Mouse (Mus musculus): Measurements from ENCODE around the gene Sema3b. TPM values are rescaled to one million over a fixed set of nuclear protein-coding genes. Genes with fewer than 3 reads are reported as not detected.
"Not testable (repeated sequence)": the region's sequence is repeated elsewhere in the genome, so short reads cannot be mapped to it uniquely, and the experiment has no call there.

Gene Sema3b
- polyA plus RNA-seq, 1 experiment: 16.6 TPM

DNA sequence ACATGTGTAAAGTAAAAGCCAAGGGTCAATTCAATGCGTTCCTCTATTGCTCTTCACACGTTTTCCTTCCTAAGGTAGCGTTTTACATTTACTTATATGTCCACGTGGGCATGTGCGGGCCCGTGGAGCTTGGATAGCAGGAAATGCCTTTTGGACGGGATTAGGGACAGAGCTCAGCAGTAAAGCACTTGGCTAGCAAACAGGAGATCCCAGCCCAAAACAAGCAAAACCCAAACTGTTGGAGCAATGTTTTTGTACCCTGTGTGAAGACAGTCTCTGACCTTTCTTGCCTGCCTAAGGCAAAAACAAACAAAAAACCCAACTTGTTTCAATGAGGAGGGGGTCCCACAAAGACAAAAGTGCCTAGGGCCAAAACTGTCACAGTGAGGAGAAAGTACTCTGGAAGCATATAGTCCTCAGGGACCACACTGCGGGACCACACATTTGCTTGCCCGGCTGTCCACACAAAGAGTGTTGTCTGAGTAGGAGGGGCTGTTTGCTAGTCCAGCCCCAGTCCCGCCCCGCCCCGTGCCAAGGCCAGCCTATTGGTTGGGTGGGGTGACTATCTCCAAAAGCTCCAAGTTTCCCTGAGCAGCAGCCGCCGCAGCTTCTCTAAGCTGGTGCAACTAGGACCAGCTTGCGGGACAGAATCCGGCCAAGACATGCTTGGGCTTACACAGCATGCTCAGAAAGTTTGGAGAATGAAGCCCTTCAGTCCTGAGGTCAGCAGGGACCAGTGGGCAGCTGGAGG lies 32.5 kb downstream of the Sema3b start, which contains the start of gene Hyal1:
Gene Hyal1, plus strand, starts transcription at position 571 of the 751 bp plus-strand sequence.
- H3K4me1 ChIP-seq (ENCODE audit: control insufficient read depth, insufficient read depth, low read length): peaks cover 5% of the 10 kb centered on the region; the same call in 1 of the 2 replicates

DNA sequence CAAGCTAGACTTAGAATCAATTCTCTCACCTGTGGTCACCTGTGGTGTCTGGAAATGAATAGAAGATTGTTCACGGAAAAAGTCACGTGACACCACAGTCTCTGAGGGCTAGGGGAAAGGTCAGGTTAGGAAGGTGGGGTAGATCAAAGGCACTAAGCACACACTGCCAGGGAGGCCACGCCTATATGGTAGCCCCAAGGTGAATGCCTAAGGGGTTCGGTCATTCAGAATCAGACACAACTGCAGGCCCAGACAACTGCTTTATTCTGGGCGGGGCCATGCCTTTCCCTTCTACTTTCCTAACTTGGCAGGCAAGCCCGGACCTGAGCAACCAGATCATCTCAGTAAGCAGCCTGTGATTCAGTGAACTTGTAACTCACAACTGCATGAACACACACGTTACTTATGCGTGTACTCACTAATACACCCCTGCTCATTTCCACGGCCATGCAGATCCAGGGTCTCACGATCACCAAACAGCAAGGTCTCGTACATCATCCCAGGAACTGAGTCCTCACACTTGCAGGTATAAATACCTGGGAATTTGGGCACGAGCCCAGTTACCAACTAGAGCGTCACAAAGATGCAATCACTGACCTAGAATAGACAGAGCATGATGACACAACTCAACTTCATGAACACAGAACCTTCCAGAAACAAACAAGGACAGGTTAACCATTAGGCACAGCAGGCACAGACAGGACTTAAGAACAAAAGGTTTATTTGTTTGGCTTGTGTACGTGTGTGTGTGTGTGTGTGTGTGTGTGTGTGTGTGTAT lies 33.3 kb downstream of the Sema3b start:
- peaks cover 5% of the 10 kb centered on the region; the same call in 1 of the 2 replicates for H3K4me1 ChIP-seq (ENCODE audit: control insufficient read depth, insufficient read depth, low read length)
- no peak overlapping the region for H3K4me3 ChIP-seq (ENCODE audit: insufficient read depth, low read length)
- peak overlapping the region; percentile 56 for H3K27ac ChIP-seq (ENCODE audit: insufficient read depth, low read length)
- TF ChIP-seq CTCF (IDR thresholded peaks at IDR 0.05; ENCODE audit: borderline replicate concordance, insufficient read depth, low read length) (no peak), POLR2A (IDR thresholded peaks at IDR 0.05; ENCODE audit: low read depth, low read length) (no peak)

More for the DNA sequence above, 32.5 kb downstream of the Sema3b start, which contains the start of gene Hyal1:
- TF ChIP-seq POLR2A (IDR thresholded peaks at IDR 0.05; ENCODE audit: low read depth, low read length) (peak; percentile 91), CTCF (IDR thresholded peaks at IDR 0.05; ENCODE audit: borderline replicate concordance, insufficient read depth, low read length) (no peak)
- H3K27ac ChIP-seq (ENCODE audit: insufficient read depth, low read length): peak within 1 kb of the TSS; percentile 56
- H3K4me3 ChIP-seq (ENCODE audit: insufficient read depth, low read length): peak within 1 kb of the TSS; percentile 37

DNA sequence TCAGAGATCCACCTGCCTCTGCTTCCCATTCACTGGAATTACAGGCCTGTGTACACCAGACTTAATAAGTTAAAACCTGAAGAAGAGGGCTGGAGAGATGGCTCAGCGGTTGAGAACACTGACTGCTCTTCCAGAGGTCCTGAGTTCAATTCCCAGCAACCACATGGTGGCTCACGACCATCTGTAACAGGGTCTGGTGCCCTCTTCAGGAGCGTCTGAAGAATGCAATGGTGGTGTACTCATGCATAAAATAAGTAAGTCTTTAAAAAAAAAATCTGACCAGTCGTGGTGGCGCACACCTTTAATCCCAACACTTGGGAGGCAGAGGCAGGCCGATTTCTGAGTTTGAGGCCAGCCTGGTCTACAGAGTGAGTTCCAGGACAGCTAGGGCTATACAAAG lies 35.3 kb downstream of the Sema3b start:
- H3K27ac ChIP-seq (ENCODE audit: insufficient read depth, low read length); H3K4me3 ChIP-seq (ENCODE audit: insufficient read depth, low read length); H3K4me1 ChIP-seq (ENCODE audit: control insufficient read depth, insufficient read depth, low read length): not testable (repeated sequence)

DNA sequence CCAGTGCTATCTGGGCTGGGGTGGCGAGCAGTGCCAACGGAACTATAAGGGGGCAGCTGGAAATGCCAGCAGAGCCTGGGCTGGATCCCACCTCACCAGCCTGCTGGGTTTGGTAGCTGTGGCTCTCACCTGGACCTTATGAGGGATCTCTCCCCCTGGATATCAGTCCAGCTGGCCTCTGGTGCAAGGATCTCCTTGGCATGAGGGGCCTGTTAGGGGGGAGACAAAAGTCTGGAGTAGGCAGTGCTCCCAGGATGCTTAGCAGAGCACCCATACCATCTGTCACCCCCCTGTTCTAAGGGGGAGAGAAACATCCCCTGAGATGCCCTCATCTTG lies 36.7 kb downstream of the Sema3b start:
- Histone ChIP-seq H3K4me3 (ENCODE audit: insufficient read depth, low read length) (no peak overlapping the region), H3K27ac (ENCODE audit: insufficient read depth, low read length) (no peak overlapping the region), H3K4me1 (ENCODE audit: control insufficient read depth, insufficient read depth, low read length) (no peaks in the 10 kb centered on the region)
- TF ChIP-seq POLR2A (IDR thresholded peaks at IDR 0.05; ENCODE audit: low read depth, low read length) (no peak), CTCF (IDR thresholded peaks at IDR 0.05; ENCODE audit: borderline replicate concordance, insufficient read depth, low read length) (no peak)

DNA sequence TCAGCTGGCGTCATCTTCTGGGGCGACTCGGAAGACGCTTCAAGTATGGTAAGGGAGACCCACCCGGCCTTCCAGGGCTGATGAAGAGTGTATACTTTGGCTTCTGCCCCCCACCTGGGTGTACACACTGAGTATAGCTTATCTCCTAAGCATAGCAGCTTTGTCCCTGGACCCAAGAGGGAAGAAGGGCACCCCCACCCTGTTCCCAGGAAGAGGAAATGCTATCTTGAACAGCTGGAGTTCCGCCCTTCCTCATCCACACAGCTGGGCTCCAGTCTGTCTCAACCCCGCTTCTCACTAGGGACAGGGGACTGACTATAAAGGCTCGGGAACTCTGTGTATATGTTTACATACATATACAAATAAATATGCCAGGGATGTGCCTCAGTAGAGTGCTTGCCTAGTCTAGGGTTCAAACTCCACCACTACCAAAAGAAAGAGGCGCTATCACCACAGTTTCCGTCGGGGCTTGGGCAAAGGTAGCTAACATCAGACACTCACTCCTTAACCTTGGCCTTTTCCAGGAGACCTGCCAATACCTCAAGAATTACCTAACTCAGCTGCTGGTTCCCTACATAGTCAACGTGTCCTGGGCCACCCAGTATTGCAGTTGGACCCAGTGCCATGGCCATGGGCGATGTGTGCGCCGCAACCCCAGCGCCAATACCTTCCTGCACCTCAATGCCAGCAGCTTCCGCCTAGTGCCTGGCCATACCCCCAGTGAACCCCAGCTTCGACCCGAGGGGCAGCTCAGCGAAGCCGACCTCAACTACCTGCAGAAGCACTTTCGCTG lies 37.3 kb downstream of the Sema3b start:
- TF ChIP-seq CTCF (IDR thresholded peaks at IDR 0.05; ENCODE audit: borderline replicate concordance, insufficient read depth, low read length) (no peak), POLR2A (IDR thresholded peaks at IDR 0.05; ENCODE audit: low read depth, low read length) (no peak)
- Histone ChIP-seq H3K4me1 (ENCODE audit: control insufficient read depth, insufficient read depth, low read length) (no peaks in the 10 kb centered on the region), H3K27ac (ENCODE audit: insufficient read depth, low read length) (no peak overlapping the region), H3K4me3 (ENCODE audit: insufficient read depth, low read length) (no peak overlapping the region)

DNA sequence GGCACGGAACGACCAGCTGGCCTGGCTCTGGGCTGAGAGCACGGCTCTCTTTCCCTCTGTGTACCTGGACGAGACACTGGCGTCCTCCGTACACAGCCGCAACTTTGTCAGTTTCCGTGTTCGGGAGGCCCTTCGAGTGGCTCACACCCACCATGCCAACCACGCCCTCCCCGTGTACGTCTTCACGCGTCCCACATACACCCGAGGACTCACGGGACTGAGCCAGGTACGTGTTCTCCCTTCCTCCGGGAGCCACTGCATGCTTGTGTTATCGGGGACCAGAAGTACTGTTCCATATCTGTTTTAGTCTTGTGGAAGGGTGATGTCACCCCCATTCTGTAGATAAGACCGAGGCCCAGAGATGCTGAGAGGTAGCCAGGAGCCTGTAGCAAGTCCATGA lies 38.2 kb downstream of the Sema3b start:
- no peak for TF ChIP-seq POLR2A (IDR thresholded peaks at IDR 0.05; ENCODE audit: low read depth, low read length)
- TF ChIP-seq CTCF (IDR thresholded peaks at IDR 0.05; ENCODE audit: borderline replicate concordance, insufficient read depth, low read length): no peak
- no peak overlapping the region for H3K4me3 ChIP-seq (ENCODE audit: insufficient read depth, low read length)
- H3K4me1 ChIP-seq (ENCODE audit: control insufficient read depth, insufficient read depth, low read length): no peaks in the 10 kb centered on the region
- H3K27ac ChIP-seq (ENCODE audit: insufficient read depth, low read length): no peak overlapping the region

DNA sequence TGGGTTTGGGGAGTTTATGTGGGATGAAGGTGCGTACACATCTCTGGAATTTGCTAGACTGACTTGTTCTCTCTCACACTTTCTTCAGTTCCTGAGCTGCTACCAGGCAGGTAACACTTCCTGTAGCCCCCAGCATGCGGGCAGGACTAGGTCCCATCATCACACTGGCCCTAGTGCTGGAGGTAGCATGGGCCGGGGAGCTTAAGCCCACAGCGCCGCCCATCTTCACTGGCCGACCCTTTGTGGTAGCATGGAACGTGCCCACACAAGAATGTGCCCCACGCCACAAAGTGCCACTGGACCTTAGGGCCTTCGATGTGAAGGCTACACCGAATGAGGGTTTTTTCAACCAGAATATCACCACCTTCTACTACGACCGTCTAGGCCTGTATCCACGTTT lies 39.0 kb downstream of the Sema3b start:
- peak overlapping the region; percentile 81 for H3K4me3 ChIP-seq (ENCODE audit: insufficient read depth, low read length)
- TF ChIP-seq POLR2A (IDR thresholded peaks at IDR 0.05; ENCODE audit: low read depth, low read length) (no peak), CTCF (IDR thresholded peaks at IDR 0.05; ENCODE audit: borderline replicate concordance, insufficient read depth, low read length) (no peak)
- H3K27ac ChIP-seq (ENCODE audit: insufficient read depth, low read length): no peak overlapping the region
- no peaks in the 10 kb centered on the region for H3K4me1 ChIP-seq (ENCODE audit: control insufficient read depth, insufficient read depth, low read length)

DNA sequence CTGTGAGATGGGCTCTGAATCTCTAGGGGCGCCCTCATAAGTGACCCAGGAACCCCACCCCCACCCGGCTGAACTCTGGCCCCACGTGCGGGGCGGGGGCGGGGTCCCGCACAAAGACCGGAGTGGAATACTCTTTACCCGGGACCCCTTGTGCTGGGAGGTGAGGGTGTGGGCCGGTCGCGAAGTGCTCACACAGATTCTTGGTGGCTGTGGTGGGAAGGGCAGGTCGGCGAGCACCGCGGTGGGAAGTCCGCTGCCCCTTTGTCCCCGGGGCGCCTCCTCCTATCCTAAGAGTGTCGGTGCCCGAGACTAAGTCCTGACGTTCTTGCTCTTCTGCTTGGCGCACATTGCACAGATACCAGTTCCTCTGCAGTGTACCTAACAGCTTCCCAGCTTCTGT lies 39.8 kb downstream of the Sema3b start:
- TF ChIP-seq CTCF (IDR thresholded peaks at IDR 0.05; ENCODE audit: borderline replicate concordance, insufficient read depth, low read length): no peak
- no peak for TF ChIP-seq POLR2A (IDR thresholded peaks at IDR 0.05; ENCODE audit: low read depth, low read length)
- peak overlapping the region; percentile 81 for H3K4me3 ChIP-seq (ENCODE audit: insufficient read depth, low read length)
- H3K27ac ChIP-seq (ENCODE audit: insufficient read depth, low read length): peak overlapping the region; percentile 12; the same call in 1 of the 2 replicates
- no peaks in the 10 kb centered on the region for H3K4me1 ChIP-seq (ENCODE audit: control insufficient read depth, insufficient read depth, low read length)

DNA sequence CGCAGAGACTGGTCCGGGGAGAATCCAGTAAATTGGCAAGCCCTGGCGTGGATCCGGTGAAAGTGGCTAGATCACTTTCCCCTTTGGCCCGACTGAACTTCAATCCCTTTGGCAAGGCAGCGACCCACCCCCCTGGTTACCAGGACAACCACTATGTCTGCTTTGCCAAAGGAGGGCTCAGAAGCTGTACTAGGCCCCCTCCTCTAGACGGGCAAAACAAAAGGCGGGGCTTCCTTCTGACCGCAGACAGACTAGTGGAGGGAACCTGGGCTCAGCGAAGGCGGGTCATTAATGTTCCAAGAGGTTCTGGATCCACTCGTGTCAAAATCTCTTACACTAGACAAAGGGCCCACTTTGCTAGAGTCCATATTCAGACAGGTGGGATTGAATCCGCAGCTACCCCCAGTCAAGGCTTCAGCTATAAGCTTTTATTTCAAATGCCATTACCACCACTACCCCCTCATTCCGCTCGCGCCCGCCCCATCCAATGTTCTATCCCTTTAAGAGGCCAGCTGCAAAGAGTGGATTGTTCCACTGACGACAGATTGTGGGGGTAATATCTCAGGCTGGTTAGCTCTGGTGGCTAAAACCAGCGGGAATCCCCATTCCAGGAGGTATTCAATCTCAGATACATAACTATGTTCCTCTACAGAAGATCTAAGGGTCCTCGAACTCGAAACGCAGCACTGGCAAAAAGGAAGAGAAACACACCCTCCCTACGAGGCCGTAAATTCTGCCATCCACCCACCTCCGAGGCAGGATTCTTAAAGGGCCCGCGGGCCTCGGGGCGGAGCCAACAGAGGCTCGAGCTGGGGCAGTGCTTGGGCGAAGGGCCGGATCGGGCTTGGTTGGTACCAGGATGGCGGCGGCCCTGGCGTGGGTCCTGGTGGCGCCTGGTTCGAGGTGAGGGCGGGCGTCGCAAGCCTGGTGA lies 40.4 kb downstream of the Sema3b start:
- TF ChIP-seq POLR2A (IDR thresholded peaks at IDR 0.05; ENCODE audit: low read depth, low read length): peak; percentile 68
- no peak for TF ChIP-seq CTCF (IDR thresholded peaks at IDR 0.05; ENCODE audit: borderline replicate concordance, insufficient read depth, low read length)
- H3K4me1 ChIP-seq (ENCODE audit: control insufficient read depth, insufficient read depth, low read length): peaks cover 4% of the 10 kb centered on the region; the same call in 1 of the 2 replicates
- peak overlapping the region; percentile 31; the same call in 1 of the 2 replicates for H3K27ac ChIP-seq (ENCODE audit: insufficient read depth, low read length)
- peak overlapping the region; percentile 81 for H3K4me3 ChIP-seq (ENCODE audit: insufficient read depth, low read length)
